Mouse (Mus musculus) urinary bladder, postnatal 14 days (tissue): ENCODE measurements around the gene Wdfy2.

ENCODE experiments used
- DNase-seq: peaks from one replicate; pipeline ENCODE4 v3.0.0; 2021; ENCODE audit warnings: low spot score

Gene Wdfy2

GRCm38 (mm10) chr14:62842976-62843375 is 5.5 kb downstream of the Wdfy2 start:
- DNase-seq: no peak

GRCm38 (mm10) chr14:62844226-62844625 is 6.7 kb downstream of the Wdfy2 start:
- no peak for DNase-seq

GRCm38 (mm10) chr14:62845011-62845840 is 7.7 kb downstream of the Wdfy2 start:
- peak; percentile 41 for DNase-seq

- DNase-seq: no peak
Observed at GRCm38 (mm10) chr14:62850980-62851379, 13.5 kb downstream of the Wdfy2 start.

- no peak for DNase-seq
Observed at GRCm38 (mm10) chr14:62852840-62853239, 15.4 kb downstream of the Wdfy2 start.

- no peak for DNase-seq
Observed at GRCm38 (mm10) chr14:62855077-62855835, 17.8 kb downstream of the Wdfy2 start.

- DNase-seq: no peak
Observed at GRCm38 (mm10) chr14:62855863-62856262, 18.4 kb downstream of the Wdfy2 start.

- no peak for DNase-seq
Observed at GRCm38 (mm10) chr14:62856490-62856889, 19.0 kb downstream of the Wdfy2 start.

- DNase-seq: no peak
Observed at GRCm38 (mm10) chr14:62857879-62858278, 20.4 kb downstream of the Wdfy2 start.

GRCm38 (mm10) chr14:62858311-62858710 is 20.8 kb downstream of the Wdfy2 start:
- DNase-seq: no peak

- DNase-seq: no peak
Observed at GRCm38 (mm10) chr14:62862564-62862963, 25.1 kb downstream of the Wdfy2 start.

- DNase-seq: no peak
Observed at GRCm38 (mm10) chr14:62864254-62864653, 26.8 kb downstream of the Wdfy2 start.

- DNase-seq: no peak
Observed at GRCm38 (mm10) chr14:62865405-62865804, 27.9 kb downstream of the Wdfy2 start.

GRCm38 (mm10) chr14:62867069-62867468 is 29.6 kb downstream of the Wdfy2 start:
- DNase-seq: no peak

- no peak for DNase-seq
Observed at GRCm38 (mm10) chr14:62867576-62867975, 30.1 kb downstream of the Wdfy2 start.

- DNase-seq: no peak
Observed at GRCm38 (mm10) chr14:62868254-62868653, 30.8 kb downstream of the Wdfy2 start.

- DNase-seq: no peak
Observed at GRCm38 (mm10) chr14:62870238-62870638, 32.8 kb downstream of the Wdfy2 start.

GRCm38 (mm10) chr14:62871431-62871830 is 34.0 kb downstream of the Wdfy2 start:
- DNase-seq: no peak

GRCm38 (mm10) chr14:62871932-62872331 is 34.5 kb downstream of the Wdfy2 start:
- no peak for DNase-seq

GRCm38 (mm10) chr14:62873820-62874219 is 36.3 kb downstream of the Wdfy2 start:
- DNase-seq: no peak

- no peak for DNase-seq
Observed at GRCm38 (mm10) chr14:62874348-62874747, 36.9 kb downstream of the Wdfy2 start.

GRCm38 (mm10) chr14:62878076-62878475 is 40.6 kb downstream of the Wdfy2 start:
- no peak for DNase-seq
